Mouse (Mus musculus) embryo, embryonic 11.5 days (tissue): ENCODE measurements around the gene Adgrf4.
A peak's percentile ranks its signal among the peaks of the same experiment; 100 is the strongest.

ENCODE experiments used
- DNase-seq: peaks from one replicate; pipeline ENCODE4 v3.0.0-alpha.2; 2012; ENCODE audit warnings: low read depth, low spot score

Adgrf4 gene

DNA sequence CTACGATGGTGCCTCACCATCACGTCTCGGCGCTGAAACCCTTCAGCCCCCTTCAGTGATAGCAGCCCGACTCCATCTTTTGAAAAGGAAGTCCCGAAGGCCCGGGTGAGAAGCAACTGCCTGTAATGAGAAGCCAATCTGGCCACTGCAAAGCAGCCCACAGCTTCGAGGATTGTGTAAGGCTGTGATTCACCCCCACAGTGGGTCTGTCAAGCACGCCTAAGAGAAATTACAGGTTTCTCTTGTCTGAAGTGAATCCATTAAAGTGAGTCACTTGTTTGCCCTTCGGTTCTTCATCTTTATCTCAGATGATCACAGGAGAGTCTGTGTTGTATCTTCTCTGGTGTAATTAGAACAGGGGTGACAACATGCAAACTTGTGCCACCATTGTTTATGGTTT lies at the start of gene Adgrf4:
Gene Adgrf4, minus strand, starts transcription at position 149 of the 400 bp plus-strand sequence.
- no peak for DNase-seq

DNA sequence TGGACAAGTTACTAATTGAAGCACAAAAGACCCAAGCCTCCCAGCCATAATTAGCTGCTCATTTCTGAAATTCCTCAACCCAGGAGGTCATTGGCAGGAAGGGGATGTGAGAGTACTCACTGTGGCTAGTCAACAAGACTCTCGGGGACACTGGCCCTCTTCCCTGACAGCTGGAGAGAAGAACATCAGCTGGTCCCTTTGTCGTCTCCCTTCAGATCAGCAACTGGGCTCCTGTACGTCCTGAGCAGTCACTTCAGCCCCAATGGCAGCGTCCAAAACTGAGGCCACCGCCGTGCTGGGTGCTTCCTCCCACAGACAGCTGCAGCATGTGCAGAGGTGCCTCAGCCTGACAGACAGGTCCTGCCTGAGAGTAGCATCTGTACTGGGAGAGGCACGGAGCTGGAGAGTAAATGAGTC lies 49.7 kb upstream of the Adgrf4 start, which contains the start of gene Adgrf2:
Gene Adgrf2, minus strand, starts transcription at position 379 of the 417 bp plus-strand sequence.
- no peak for DNase-seq

DNA sequence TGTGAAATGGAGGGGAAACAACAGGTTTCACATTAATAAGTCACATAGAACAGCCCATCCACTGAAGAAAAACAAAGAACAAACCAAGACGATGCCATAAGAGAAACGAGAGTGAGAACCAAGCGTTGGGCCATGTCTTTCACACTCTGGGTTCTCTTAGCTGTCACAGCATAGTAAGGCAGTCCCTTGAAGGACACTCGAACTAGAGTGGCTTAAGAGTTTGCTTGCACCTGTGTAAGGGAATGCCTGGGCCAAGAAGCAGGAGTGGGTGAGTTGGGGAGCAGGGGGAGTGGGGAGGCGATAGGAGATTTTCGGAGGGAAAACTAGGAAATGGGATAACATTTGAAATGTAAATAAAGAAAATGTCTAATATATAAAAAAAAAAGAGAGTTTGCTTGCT lies 46.7 kb upstream of the Adgrf4 start:
- DNase-seq = no peak

DNA sequence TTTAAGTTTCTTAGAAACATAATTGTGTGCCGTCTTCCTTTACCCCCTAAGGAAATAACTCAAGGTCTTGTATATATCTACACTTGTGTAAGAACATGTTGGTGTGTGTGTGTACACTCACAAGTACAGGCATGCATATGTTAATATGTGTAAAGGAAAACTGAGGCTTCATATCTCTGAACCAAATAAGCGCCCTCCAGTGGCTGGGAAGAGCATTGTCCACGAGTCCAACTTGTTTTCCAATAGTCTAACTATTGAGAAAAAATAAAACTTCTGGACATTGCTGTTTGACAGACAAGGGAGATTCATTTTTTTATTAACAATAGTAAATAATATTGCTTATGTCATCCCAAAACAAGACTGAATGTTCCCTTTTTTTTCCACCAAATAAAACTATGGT lies 25.1 kb upstream of the Adgrf4 start:
- DNase-seq = no peak

DNA sequence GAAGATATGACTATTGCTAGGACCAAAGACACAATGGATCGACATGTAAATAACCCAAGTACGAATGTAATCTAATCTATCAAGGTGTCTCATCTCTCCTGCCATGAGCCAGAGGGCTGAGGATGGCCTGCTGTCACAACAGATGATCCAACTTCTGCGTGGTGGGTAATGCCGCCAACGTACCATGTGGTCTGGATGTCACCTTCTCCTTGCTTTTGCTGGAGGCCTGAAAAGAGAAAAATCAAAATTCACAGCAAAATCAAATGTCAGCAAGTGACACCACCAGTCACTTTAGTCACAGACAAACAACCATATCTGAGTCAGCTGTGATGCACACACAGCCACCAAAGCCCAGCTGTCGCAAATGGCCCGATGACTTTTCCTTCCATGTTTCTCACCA lies 22.9 kb upstream of the Adgrf4 start:
- DNase-seq = no peak

DNA sequence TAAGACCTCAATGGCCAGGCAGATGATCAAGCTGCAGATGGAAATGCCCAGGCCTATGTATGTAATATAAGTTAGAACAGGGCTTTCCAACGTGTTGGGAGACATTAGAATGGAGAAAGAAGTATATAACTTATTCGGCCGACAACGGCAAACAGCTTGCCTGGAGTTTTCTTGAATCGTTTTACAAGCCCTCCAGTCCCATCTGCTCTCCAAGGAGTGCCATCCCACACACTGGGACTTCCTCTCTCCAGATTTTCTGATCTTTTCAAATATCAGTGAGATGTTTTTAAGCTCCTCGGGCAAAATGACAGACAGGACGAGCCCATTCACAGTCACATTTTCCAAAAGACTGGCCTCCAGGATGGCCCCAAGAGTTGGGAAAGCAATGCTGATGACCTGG lies 18.6 kb upstream of the Adgrf4 start:
- no peak for DNase-seq

DNA sequence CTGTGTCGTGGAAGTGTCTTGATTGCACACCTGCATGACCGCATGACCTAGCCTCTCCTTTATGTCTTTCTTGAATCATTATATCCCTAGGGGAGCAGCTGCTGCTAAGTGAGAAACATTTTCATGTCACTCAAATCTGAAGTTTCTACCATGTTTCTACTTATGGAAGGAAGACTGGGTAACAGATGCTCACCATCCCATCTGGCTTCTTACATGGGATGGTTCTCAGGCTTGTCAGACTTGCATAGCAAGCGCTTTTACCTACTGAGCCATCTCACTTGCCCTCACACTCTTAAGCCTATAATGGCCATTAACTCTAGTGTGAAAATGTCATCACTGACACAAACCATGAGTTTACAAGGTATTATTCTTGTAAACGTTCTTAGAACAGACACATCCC lies 13.5 kb upstream of the Adgrf4 start:
- no peak for DNase-seq

DNA sequence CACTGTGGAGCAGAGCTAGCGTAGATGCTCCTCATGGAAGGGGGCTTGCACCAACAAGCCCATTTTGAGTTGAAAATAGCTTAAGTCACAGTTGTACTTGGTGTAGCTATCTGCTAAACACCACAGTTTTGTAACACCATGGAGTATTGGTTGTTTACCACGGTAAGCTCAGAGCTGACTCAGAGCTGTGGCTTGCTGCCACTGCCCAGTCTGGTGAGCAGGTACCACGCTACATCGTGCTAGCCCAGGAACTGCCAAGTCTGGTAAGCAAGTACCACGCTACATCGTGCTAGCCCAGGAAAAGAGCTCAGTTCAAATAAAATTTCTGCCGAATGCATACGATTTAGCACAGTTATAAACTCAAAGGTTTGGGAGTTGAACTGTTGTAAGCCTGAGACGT lies 10.1 kb upstream of the Adgrf4 start:
- no peak for DNase-seq

DNA sequence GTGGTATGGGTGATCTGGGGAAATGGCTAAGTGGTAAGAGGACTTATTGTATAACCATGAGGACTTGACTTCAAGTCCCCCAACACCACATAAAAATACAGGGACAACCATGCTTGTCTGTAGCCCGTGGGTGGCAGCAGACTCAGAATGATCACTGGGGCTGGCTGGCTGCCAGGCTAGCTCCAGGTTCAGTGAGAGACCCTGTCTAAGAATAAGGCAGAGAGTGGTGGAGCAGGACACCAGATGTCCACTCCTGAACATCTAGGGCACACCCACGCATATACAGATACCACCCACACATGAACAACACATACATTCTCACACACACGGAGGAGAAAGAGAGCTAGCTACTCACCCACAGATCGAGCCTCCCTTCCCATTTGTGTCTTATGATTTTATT lies 2.6 kb upstream of the Adgrf4 start:
- DNase-seq = no peak

DNA sequence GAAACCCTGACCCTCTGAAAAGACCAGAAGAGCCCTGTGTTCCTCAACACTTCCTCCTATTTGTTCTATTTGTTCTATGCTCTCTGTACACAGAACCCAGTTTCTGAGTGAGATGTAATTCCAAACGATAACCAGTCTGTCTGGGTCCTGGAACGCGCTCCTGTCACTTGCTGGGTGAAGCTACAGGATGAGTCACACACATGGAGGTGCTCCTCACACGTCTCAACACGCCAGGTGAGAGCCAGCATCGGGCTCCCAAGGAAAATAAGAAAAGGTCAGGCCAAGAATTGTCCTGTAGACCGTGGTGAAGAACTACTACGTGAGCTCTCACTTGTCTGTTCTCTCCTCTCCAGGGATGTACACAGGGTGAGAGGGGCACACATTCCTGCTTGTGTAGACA lies 1.6 kb downstream of the Adgrf4 start:
- DNase-seq = no peak

DNA sequence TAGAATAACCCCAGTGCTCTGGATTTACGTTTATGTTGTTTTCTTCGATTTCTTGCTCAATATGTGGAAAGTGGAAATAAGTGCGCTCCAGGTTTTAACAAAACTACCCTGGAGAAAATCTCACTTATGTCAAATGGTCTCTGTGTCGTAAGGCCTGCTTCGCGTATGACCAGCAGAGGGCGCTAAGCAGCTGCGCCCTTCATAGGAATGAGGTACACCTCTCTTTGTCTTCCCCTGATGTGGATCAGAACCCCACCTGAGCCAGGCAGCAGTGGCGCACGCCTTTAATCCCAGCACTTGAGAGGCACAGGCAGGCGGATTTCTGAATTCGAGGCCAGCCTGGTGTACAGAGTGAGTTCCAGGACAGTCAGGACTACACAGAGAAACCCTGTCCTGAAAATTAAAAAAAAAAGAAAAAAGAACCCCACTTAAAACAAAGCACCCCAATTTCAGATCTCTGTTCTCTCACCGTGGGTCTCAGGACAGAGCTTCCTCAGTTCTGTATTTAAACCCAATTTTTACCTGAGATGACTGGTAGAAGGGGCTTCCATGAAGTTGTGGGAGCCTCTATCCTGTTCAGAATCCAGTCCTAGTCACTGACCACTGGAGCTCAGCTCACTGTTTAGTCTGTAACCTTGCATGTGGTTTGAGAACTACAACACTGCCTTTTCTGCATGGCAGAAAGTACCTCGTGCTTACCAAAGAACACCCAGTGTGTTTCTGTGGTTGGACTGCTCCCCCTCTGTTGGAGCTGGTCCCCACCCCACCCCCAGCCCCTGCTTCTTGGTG lies 33.3 kb downstream of the Adgrf4 start:
- DNase-seq = peak; percentile 65

DNA sequence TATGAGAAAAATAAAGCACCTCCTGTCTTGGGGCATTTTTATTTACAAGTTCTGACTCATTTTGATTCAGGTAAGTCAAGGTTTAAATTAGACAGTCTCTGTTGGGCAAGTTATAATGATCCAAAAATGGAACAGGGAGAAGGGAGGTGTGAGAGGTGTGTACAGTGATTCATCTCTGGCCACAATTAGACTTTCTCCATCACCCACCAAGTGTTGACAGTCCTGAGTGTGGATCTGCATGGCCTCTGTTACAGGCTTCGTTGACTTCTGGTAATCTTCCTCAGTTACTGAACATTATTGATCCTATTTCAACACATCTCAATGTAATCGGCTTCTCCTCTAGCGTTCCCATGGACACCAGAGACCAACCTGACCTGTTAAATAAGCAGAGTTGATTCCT lies 48.7 kb downstream of the Adgrf4 start:
- no peak for DNase-seq

DNA sequence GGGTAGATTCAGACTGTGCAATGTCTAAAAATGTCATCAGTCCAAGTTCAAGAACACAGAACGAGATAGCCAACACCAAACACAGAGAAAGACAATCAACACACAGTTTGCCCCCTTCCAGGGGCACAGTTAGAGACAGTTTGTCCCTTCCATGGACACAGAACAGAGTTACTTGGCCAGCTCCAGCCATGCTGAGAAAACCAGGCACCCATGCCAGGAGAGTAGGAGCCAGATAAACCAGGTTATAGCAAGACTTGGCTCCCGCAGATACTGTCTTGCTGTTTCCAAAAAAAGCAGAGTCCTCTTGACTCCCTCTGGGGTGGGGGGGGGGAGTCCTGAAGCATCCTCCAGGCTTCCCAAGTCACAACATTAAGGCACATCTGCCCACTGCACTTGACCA lies 61.9 kb downstream of the Adgrf4 start:
- no peak for DNase-seq

DNA sequence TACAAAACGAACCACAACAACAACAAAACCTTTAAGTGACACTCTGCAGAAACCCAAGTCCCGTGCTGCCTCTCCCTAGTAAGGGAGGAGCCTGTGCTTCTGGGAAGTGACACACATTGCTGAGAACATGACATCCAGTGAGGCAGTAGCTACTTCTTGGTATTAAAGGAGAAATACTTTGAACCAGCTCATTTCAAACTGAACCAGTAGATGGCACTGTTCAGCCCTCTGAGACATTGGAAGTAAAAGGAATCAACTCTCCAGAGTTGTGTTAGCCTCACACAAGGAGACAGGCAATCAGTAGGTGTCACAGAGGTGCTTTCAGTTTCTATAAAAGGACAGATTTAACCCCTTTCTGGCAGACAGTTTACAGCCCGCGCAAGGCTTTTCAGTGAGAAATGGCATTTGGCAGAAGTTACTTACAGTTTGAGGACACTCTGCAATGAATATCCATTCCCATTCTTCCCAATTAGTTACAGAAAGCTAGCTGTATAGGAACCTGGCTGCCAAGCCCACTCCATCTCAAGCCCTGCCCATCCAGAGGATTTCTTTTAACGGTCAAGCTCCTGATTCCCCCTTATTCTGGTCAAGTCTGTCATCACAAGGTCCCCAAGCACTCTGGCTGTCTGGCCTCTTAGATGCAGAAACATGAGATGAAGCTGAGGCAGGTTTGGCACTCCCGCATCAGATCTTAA lies 78.9 kb downstream of the Adgrf4 start:
- DNase-seq = peak; percentile 54

DNA sequence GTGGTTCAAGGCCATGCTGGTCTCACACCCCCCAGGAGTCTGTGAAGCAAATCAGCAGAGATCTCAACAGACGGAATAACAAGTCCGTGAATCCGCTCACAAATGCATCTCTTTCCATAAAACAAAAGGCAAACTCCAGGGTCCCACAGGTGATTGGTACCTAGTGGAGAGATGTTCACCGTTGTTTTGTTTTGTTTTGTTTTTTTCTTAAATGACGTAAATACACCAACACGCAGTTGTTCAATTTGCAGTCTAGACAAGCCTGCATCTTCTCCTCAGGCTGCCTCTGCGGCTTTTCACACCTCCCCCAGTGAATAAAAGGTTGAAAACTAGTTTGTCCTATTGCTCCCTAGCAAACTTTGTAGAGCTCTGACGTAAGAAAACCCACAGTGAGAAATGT lies 80.8 kb downstream of the Adgrf4 start, which contains the start of gene Opn5:
Gene Opn5, minus strand, starts transcription at position 101 of the 400 bp plus-strand sequence.
- DNase-seq = no peak

DNA sequence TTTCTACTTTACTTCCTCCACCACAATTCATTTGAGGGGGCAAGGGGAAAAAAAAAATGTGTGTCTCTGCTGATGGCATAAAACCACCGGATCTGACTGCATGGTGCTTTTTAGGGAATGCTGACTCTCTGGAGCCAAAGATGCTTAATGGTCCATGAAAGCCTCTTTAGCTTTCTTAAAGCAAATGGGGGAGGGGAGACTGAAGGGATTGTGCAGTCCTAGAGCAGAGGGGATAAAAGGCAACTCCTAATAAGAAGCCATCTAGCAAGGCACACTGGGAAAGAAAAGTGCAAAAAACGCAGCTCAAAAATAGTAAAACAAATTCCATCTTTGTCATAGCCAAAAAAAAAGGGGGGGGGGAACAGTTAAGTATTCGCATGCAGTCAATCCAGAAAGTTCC lies 83.8 kb downstream of the Adgrf4 start:
- no peak for DNase-seq
